Mouse (Mus musculus) olfactory bulb, adult 2 months (tissue): Measurements from ENCODE around the gene Klhl36. TPM values are rescaled to one million over a fixed set of nuclear protein-coding genes. Genes with fewer than 3 reads are reported as not detected.
A peak's percentile ranks its signal among the peaks of the same experiment; 100 is the strongest.

Experiments
- H3K27ac ChIP-seq: fragments of 200-500 bp; 2 replicates; pipeline ENCODE4 v1.5.1; 2012; ENCODE audit warnings: low read depth, low read length; ENCODE audit not compliant: insufficient read depth
- H3K4me1 ChIP-seq: fragments of 200-500 bp; 2 replicates; pipeline ENCODE4 v1.6.1; 2012; ENCODE audit warnings: low read length; ENCODE audit not compliant: control insufficient read depth, insufficient read depth
- H3K4me3 ChIP-seq: fragments of 200-500 bp; 2 replicates; pipeline ENCODE4 v1.5.1; 2012; ENCODE audit warnings: mild to moderate bottlenecking, low read depth, low read length, moderate library complexity; ENCODE audit not compliant: insufficient read depth
- CTCF ChIP-seq: fragments of 200-500 bp; IDR thresholded peaks from 2 replicates; pipeline ENCODE4 v1.5.1; 2012; ENCODE audit warnings: low read depth, mild to moderate bottlenecking, low read length, moderate library complexity; ENCODE audit not compliant: insufficient read depth
- POLR2A ChIP-seq: fragments of 200-500 bp; IDR thresholded peaks from 2 replicates; pipeline ENCODE4 v1.6.1; 2012; ENCODE audit warnings: mild to moderate bottlenecking, low read depth, low read length, moderate library complexity; ENCODE audit not compliant: insufficient read depth
- WGBS: fragments of 180-500 bp; shearing (Covaris S2); methylation state at CpG from one replicate; pipeline ENCODE4 v1.1.7; 2018; 5-methylcytosine and 5-hydroxymethylcytosine counted together
- polyA plus RNA-seq: library from polyadenylated mRNA; stranded (reverse); fragments of >200 nt; gene quantifications from 2 replicates; pipeline ENCODE4 v1.2.4, GENCODE M21; 2012; ENCODE audit warnings: low replicate concordance; ENCODE audit not compliant: missing spikeins, insufficient read depth, insufficient read length

Gene Klhl36
- polyA plus RNA-seq, 1 experiment, result not detected

- no peak for TF ChIP-seq POLR2A
- TF ChIP-seq CTCF, result no peak
- no peak overlapping the region for H3K4me3 ChIP-seq
- no peak overlapping the region for H3K27ac ChIP-seq
- 37% methylated on average over 7 of the region's 7 CpGs for WGBS
- H3K4me1 ChIP-seq, result peaks cover 58% of the 10 kb centered on the region
Observed at GRCm38 (mm10) chr8:119832101-119832617, 29.9 kb upstream of the Klhl36 start.

- no peak overlapping the region for H3K4me3 ChIP-seq
- TF ChIP-seq CTCF (no peak), POLR2A (no peak)
- no peak overlapping the region for H3K27ac ChIP-seq
- H3K4me1 ChIP-seq, result peaks cover 59% of the 10 kb centered on the region
- 59% methylated on average over 5 of the region's 5 CpGs for WGBS
Observed at GRCm38 (mm10) chr8:119832931-119833330, 29.1 kb upstream of the Klhl36 start.

DNA sequence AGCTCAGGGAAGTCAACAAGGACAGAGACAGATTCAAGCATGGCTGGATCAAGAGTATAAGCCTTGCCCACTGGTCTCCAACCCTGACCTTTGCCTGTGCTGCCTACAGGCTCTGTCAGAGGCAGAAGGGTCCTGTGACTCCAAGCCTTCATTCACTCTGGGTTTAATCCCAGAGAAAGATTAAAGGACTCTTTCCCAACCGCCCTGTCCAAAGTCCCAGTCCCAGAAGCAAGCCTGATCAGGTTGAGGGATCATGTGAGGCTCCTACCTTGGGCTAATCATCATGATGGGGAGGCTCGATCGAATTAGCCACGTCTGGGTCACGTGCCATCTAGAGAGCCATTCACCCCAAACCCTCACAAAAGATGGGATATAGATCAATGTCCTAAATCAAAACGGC lies 27.4 kb upstream of the Klhl36 start:
- peaks cover 53% of the 10 kb centered on the region for H3K4me1 ChIP-seq
- no peak overlapping the region for H3K27ac ChIP-seq

GRCm38 (mm10) chr8:119835270-119835669 lies 26.8 kb upstream of the Klhl36 start:
- no peak for TF ChIP-seq CTCF
- TF ChIP-seq POLR2A, result no peak
- no peak overlapping the region for H3K4me3 ChIP-seq
- peaks cover 47% of the 10 kb centered on the region for H3K4me1 ChIP-seq
- H3K27ac ChIP-seq, result no peak overlapping the region
- 53% methylated on average over 5 of the region's 5 CpGs for WGBS

More for the DNA sequence above, 27.4 kb upstream of the Klhl36 start:
- 90% methylated on average over 6 of the region's 6 CpGs for WGBS
- no peak for TF ChIP-seq POLR2A
- no peak for TF ChIP-seq CTCF
- H3K4me3 ChIP-seq, result no peak overlapping the region

- Histone ChIP-seq H3K4me1 (peaks cover 40% of the 10 kb centered on the region), H3K27ac (no peak overlapping the region), H3K4me3 (no peak overlapping the region)
- TF ChIP-seq CTCF (no peak), POLR2A (no peak)
- 66% methylated on average over 4 of the region's 4 CpGs for WGBS
Observed at GRCm38 (mm10) chr8:119836831-119837230, 25.2 kb upstream of the Klhl36 start.

- Histone ChIP-seq H3K4me1 (peaks cover 34% of the 10 kb centered on the region), H3K4me3 (peak overlapping the region; percentile 22), H3K27ac (no peak overlapping the region)
- TF ChIP-seq POLR2A, result no peak
- no peak for TF ChIP-seq CTCF
- 34% methylated on average over 10 of the region's 10 CpGs for WGBS
Observed at GRCm38 (mm10) chr8:119837553-119838071, 24.5 kb upstream of the Klhl36 start.

DNA sequence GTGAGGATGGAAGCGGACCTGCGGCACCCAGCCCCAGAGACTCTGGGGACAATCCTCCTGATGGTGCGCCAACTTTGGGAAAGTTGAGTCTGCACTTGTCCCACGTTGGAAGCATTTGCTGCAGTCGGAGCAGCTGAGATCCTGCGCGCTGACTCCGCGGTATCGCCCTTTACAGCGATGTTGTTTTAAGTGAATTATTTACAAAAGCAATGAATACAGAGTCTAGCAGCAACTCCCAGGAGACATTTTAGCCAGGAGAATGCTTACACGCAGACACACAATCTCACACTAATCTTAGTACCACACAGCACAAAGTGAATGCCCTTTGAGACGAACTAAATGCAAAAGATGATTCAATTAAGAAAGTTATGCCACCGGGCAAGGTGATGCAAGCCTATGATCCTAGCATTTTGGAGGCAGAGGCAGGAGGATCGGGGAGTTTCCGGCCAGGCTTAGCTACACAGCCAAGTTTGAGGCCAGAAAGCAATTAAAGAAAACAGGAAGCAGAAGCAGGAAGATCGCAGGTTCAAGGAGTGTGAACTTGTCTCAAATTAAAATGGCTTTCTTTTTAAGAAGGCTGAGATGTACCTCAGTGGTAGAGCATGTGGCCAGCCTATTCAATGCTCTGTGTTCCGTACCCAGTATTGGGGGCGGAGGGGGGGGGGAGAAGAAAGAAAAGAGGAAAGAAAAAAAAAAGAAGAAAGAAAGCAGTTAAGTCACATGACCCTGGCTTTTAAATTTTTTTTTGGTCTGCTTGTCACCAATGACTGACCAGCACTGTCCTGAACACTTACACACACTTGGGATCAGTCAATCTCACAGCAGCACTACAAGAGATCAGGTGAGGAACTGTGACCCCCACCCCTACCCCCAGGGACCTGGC lies 23.7 kb upstream of the Klhl36 start:
- H3K27ac ChIP-seq, result no peak overlapping the region
- peaks cover 30% of the 10 kb centered on the region for H3K4me1 ChIP-seq
- H3K4me3 ChIP-seq, result peak overlapping the region; percentile 85
- 40% methylated on average over 19 of the region's 19 CpGs for WGBS
- TF ChIP-seq CTCF (no peak), POLR2A (no peak)

- peak overlapping the region; percentile 85 for H3K4me3 ChIP-seq
Observed at GRCm38 (mm10) chr8:119838983-119839340, 23.1 kb upstream of the Klhl36 start.

DNA sequence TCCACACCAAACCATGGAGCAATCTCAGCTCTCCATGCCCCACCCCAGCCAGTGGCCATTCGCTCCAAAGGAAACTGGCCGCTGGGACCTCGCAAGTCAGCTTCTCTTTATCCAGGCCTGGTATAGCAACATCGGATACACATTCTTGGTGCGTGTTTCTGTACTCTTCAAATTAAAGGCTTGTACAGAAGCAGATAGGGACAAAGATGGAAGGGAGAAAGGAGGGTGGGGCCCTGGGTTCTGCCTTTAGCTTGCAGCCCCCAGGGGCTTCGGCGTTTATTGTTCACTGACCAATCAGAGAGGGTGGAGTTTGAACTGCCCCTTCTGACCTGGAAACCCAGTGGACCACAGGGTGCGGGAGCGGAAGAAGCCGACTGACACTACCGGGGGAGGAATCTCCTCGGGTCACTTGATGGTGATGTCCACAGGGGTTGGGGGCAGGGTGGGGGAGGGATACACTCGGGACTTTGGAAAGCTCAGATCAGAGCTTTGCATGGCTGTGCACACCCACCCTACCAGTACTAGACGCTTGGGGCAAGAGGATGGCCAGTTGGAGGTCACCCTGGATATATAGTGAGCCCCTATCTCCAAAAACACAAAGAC lies 22.5 kb upstream of the Klhl36 start:
- 6% methylated on average over 14 of the region's 14 CpGs for WGBS
- Histone ChIP-seq H3K27ac (no peak overlapping the region), H3K4me3 (peak overlapping the region; percentile 85), H3K4me1 (peaks cover 30% of the 10 kb centered on the region)
- no peak for TF ChIP-seq POLR2A

More at GRCm38 (mm10) chr8:119838983-119839340, 23.1 kb upstream of the Klhl36 start:
- no peak overlapping the region for H3K27ac ChIP-seq
- no peak for TF ChIP-seq CTCF
- no peak for TF ChIP-seq POLR2A
- H3K4me1 ChIP-seq, result peaks cover 30% of the 10 kb centered on the region
- 38% methylated on average over 4 of the region's 4 CpGs for WGBS
